Mouse (Mus musculus) ovary, adult 2 months (tissue): ENCODE results near the gene Sptlc3. TPM values are rescaled to one million over a fixed set of nuclear protein-coding genes. Genes with fewer than 3 reads are reported as not detected.

ENCODE experiments used
- polyA plus RNA-seq: library from polyadenylated mRNA; depleted of rRNA; stranded (reverse); fragments of >200 nt; gene quantifications from 2 replicates; pipeline ENCODE4 v1.2.3, GENCODE M21; 2012; rRNA removed

Sptlc3 gene
- polyA plus RNA-seq: 0.12 and 0.19 TPM in 2 replicates

GRCm38 (mm10) chr2:139493836-139494235 is at the start of gene Sptlc3:
Sptlc3 (plus strand) TSS chr2:139493913.

DNA sequence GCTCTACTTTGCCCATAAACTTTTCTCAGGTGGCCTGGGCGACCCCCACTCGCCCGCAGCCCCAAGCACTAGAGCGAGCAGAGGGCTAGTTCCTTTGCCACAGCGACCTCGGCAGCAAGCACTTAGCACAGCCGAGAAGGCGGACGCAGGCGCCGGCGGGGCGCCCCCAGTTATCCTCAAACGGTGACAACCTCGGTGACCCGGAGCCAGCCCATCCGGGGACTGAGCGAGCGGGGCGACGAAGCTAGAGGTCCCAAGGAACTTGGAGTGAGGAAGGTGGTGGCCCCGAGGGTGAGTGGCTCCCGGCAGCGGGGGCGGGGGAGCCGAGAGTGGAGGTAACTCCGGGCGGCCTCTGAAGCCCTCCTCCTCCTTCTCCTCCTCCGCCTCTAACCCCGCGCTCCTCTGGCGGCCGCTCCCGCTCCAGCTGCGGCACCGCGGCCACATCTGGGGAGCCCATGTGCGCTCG is 184.1 kb downstream of the Sptlc3 start, which contains the start of gene Ism1:
Ism1 (plus strand) TSS at position 370 of the 466 bp plus-strand sequence.

Other genes with a start within 250 kb of the Sptlc3 start
- 3.4 and 4.0 TPM in 2 replicates for gene Ism1, start 184.3 kb downstream of the Sptlc3 start, polyA plus RNA-seq